Mouse (Mus musculus): ENCODE results near the gene Rpa1. TPM values are rescaled to one million over a fixed set of nuclear protein-coding genes. Genes with fewer than 3 reads are reported as not detected.
A peak's percentile ranks its signal among the peaks of the same experiment; 100 is the strongest.

The Rpa1 gene
- polyA plus RNA-seq, 1 experiment from 2014 or later = 96.3 TPM

GRCm38 (mm10) chr11:75347596-75347995, 528 bp downstream of the Rpa1 start:
- no peak for ATAC-seq (replicated peaks; ENCODE audit: insufficient number of reproducible peaks, low FRiP score, low TSS enrichment)
- Histone ChIP-seq H3K27ac (ENCODE audit: low read depth, low read length) (no peak overlapping the region; the same call in 1 of the 2 replicates), H3K9ac (ENCODE audit: low read depth, low read length) (peak overlapping the region; percentile 85), H3K27me3 (ENCODE audit: control insufficient read depth, insufficient read depth, low read length) (no peaks in the 10 kb centered on the region), H3K4me2 (peak overlapping the region; percentile 89), H3K9me3 (replicated peaks; ENCODE audit: control insufficient read depth, low read length) (no peaks in the 10 kb centered on the region), H3K36me3 (ENCODE audit: control insufficient read depth, insufficient read depth, low read length) (no peaks in the 10 kb centered on the region), H3K4me1 (ENCODE audit: control insufficient read depth, insufficient read depth, low read length) (peaks cover 7% of the 10 kb centered on the region), H3K4me3 (ENCODE audit: low read depth, low read length) (peak overlapping the region; percentile 76)
- WGBS (ENCODE audit: insufficient replicate concordance) = 1% methylated on average over 10 of the region's 10 CpGs

GRCm38 (mm10) chr11:75347188-75347585, 937 bp downstream of the Rpa1 start:
- Histone ChIP-seq H3K27ac (ENCODE audit: low read depth, low read length) (no peak overlapping the region), H3K27me3 (ENCODE audit: control insufficient read depth, insufficient read depth, low read length) (no peaks in the 10 kb centered on the region), H3K4me3 (ENCODE audit: low read depth, low read length) (peak overlapping the region; percentile 76), H3K36me3 (ENCODE audit: control insufficient read depth, insufficient read depth, low read length) (no peaks in the 10 kb centered on the region), H3K9me3 (replicated peaks; ENCODE audit: control insufficient read depth, low read length) (no peaks in the 10 kb centered on the region), H3K4me1 (ENCODE audit: control insufficient read depth, insufficient read depth, low read length) (peaks cover 7% of the 10 kb centered on the region), H3K9ac (ENCODE audit: low read depth, low read length) (peak overlapping the region; percentile 85), H3K4me2 (peak overlapping the region; percentile 89)
- no peak for ATAC-seq (replicated peaks; ENCODE audit: insufficient number of reproducible peaks, low FRiP score, low TSS enrichment)
- 45% methylated on average over 10 of the region's 10 CpGs for WGBS (ENCODE audit: insufficient replicate concordance)

GRCm38 (mm10) chr11:75346556-75347187, 1.5 kb downstream of the Rpa1 start:
- Histone ChIP-seq H3K9me3 (replicated peaks; ENCODE audit: control insufficient read depth, low read length) (no peaks in the 10 kb centered on the region), H3K4me3 (ENCODE audit: low read depth, low read length) (no peak overlapping the region), H3K4me1 (ENCODE audit: control insufficient read depth, insufficient read depth, low read length) (peaks cover 7% of the 10 kb centered on the region), H3K9ac (ENCODE audit: low read depth, low read length) (no peak overlapping the region), H3K36me3 (ENCODE audit: control insufficient read depth, insufficient read depth, low read length) (no peaks in the 10 kb centered on the region), H3K27ac (ENCODE audit: low read depth, low read length) (no peak overlapping the region), H3K27me3 (ENCODE audit: control insufficient read depth, insufficient read depth, low read length) (no peaks in the 10 kb centered on the region), H3K4me2 (peak overlapping the region; percentile 89)
- 71% methylated on average over 3 of the region's 4 CpGs for WGBS (ENCODE audit: insufficient replicate concordance)
- no peak for ATAC-seq (replicated peaks; ENCODE audit: insufficient number of reproducible peaks, low FRiP score, low TSS enrichment)

GRCm38 (mm10) chr11:75344716-75345115, 3.4 kb downstream of the Rpa1 start:
- WGBS (ENCODE audit: insufficient replicate concordance) = 94% methylated on average over 5 of the region's 5 CpGs
- no peaks in the 10 kb centered on the region for H3K9me3 ChIP-seq (replicated peaks; ENCODE audit: control insufficient read depth, low read length)
- peaks cover 7% of the 10 kb centered on the region for H3K4me1 ChIP-seq (ENCODE audit: control insufficient read depth, insufficient read depth, low read length)
- no peak overlapping the region for H3K9ac ChIP-seq (ENCODE audit: low read depth, low read length)
- H3K4me3 ChIP-seq (ENCODE audit: low read depth, low read length) = no peak overlapping the region
- ATAC-seq (replicated peaks; ENCODE audit: insufficient number of reproducible peaks, low FRiP score, low TSS enrichment) = no peak
- no peak overlapping the region for H3K27ac ChIP-seq (ENCODE audit: low read depth, low read length)
- H3K4me2 ChIP-seq = no peak overlapping the region
- peaks cover 5% of the 10 kb centered on the region for H3K36me3 ChIP-seq (ENCODE audit: control insufficient read depth, insufficient read depth, low read length)
- H3K27me3 ChIP-seq (ENCODE audit: control insufficient read depth, insufficient read depth, low read length) = no peaks in the 10 kb centered on the region

GRCm38 (mm10) chr11:75344163-75344562, 4.0 kb downstream of the Rpa1 start:
- Histone ChIP-seq H3K4me3 (ENCODE audit: low read depth, low read length) (no peak overlapping the region), H3K36me3 (ENCODE audit: control insufficient read depth, insufficient read depth, low read length) (peaks cover 9% of the 10 kb centered on the region), H3K4me2 (no peak overlapping the region), H3K9me3 (replicated peaks; ENCODE audit: control insufficient read depth, low read length) (no peaks in the 10 kb centered on the region), H3K9ac (ENCODE audit: low read depth, low read length) (no peak overlapping the region), H3K27me3 (ENCODE audit: control insufficient read depth, insufficient read depth, low read length) (no peaks in the 10 kb centered on the region), H3K27ac (ENCODE audit: low read depth, low read length) (no peak overlapping the region), H3K4me1 (ENCODE audit: control insufficient read depth, insufficient read depth, low read length) (peaks cover 7% of the 10 kb centered on the region)
- ATAC-seq (replicated peaks; ENCODE audit: insufficient number of reproducible peaks, low FRiP score, low TSS enrichment) = no peak
- WGBS (ENCODE audit: insufficient replicate concordance) = 68% methylated on average over 2 of the region's 2 CpGs

- 88% methylated on average over 2 of the region's 2 CpGs for WGBS (ENCODE audit: insufficient replicate concordance)
- Histone ChIP-seq H3K4me3 (ENCODE audit: low read depth, low read length) (no peak overlapping the region), H3K27me3 (ENCODE audit: control insufficient read depth, insufficient read depth, low read length) (no peaks in the 10 kb centered on the region), H3K9me3 (replicated peaks; ENCODE audit: control insufficient read depth, low read length) (no peaks in the 10 kb centered on the region), H3K4me2 (no peak overlapping the region), H3K36me3 (ENCODE audit: control insufficient read depth, insufficient read depth, low read length) (peaks cover 10% of the 10 kb centered on the region), H3K27ac (ENCODE audit: low read depth, low read length) (no peak overlapping the region), H3K4me1 (ENCODE audit: control insufficient read depth, insufficient read depth, low read length) (peaks cover 4% of the 10 kb centered on the region), H3K9ac (ENCODE audit: low read depth, low read length) (no peak overlapping the region)
- no peak for ATAC-seq (replicated peaks; ENCODE audit: insufficient number of reproducible peaks, low FRiP score, low TSS enrichment)
Observed at GRCm38 (mm10) chr11:75343096-75343495, 5.0 kb downstream of the Rpa1 start.

GRCm38 (mm10) chr11:75340698-75341345, 7.3 kb downstream of the Rpa1 start:
- peaks cover 17% of the 10 kb centered on the region for H3K36me3 ChIP-seq (ENCODE audit: control insufficient read depth, insufficient read depth, low read length)

GRCm38 (mm10) chr11:75340076-75340475, 8.0 kb downstream of the Rpa1 start:
- no peak overlapping the region for H3K4me2 ChIP-seq
- no peak overlapping the region for H3K9ac ChIP-seq (ENCODE audit: low read depth, low read length)
- H3K4me1 ChIP-seq (ENCODE audit: control insufficient read depth, insufficient read depth, low read length) = peaks cover 7% of the 10 kb centered on the region
- ATAC-seq (replicated peaks; ENCODE audit: insufficient number of reproducible peaks, low FRiP score, low TSS enrichment) = no peak
- no peaks in the 10 kb centered on the region for H3K27me3 ChIP-seq (ENCODE audit: control insufficient read depth, insufficient read depth, low read length)
- H3K36me3 ChIP-seq (ENCODE audit: control insufficient read depth, insufficient read depth, low read length) = peaks cover 21% of the 10 kb centered on the region
- H3K4me3 ChIP-seq (ENCODE audit: low read depth, low read length) = no peak overlapping the region
- 84% methylated on average over 14 of the region's 14 CpGs for WGBS (ENCODE audit: insufficient replicate concordance)
- no peak overlapping the region for H3K27ac ChIP-seq (ENCODE audit: low read depth, low read length)
- no peaks in the 10 kb centered on the region for H3K9me3 ChIP-seq (replicated peaks; ENCODE audit: control insufficient read depth, low read length)

More at GRCm38 (mm10) chr11:75340698-75341345, 7.3 kb downstream of the Rpa1 start:
- H3K4me1 ChIP-seq (ENCODE audit: control insufficient read depth, insufficient read depth, low read length) = peaks cover 7% of the 10 kb centered on the region
- H3K9me3 ChIP-seq (replicated peaks; ENCODE audit: control insufficient read depth, low read length) = no peaks in the 10 kb centered on the region
- WGBS (ENCODE audit: insufficient replicate concordance) = 92% methylated on average over 12 of the region's 12 CpGs
- no peak overlapping the region for H3K4me2 ChIP-seq
- H3K27ac ChIP-seq (ENCODE audit: low read depth, low read length) = no peak overlapping the region
- H3K9ac ChIP-seq (ENCODE audit: low read depth, low read length) = no peak overlapping the region
- H3K27me3 ChIP-seq (ENCODE audit: control insufficient read depth, insufficient read depth, low read length) = no peaks in the 10 kb centered on the region
- ATAC-seq (replicated peaks; ENCODE audit: insufficient number of reproducible peaks, low FRiP score, low TSS enrichment) = no peak
- no peak overlapping the region for H3K4me3 ChIP-seq (ENCODE audit: low read depth, low read length)

- H3K36me3 ChIP-seq (ENCODE audit: control insufficient read depth, insufficient read depth, low read length) = peaks cover 21% of the 10 kb centered on the region
- H3K4me1 ChIP-seq (ENCODE audit: control insufficient read depth, insufficient read depth, low read length) = peaks cover 7% of the 10 kb centered on the region
- ATAC-seq (replicated peaks; ENCODE audit: insufficient number of reproducible peaks, low FRiP score, low TSS enrichment) = no peak
- no peak overlapping the region for H3K4me3 ChIP-seq (ENCODE audit: low read depth, low read length)
- 85% methylated on average over 7 of the region's 7 CpGs for WGBS (ENCODE audit: insufficient replicate concordance)
- H3K4me2 ChIP-seq = no peak overlapping the region
- no peak overlapping the region for H3K27ac ChIP-seq (ENCODE audit: low read depth, low read length)
- no peaks in the 10 kb centered on the region for H3K9me3 ChIP-seq (replicated peaks; ENCODE audit: control insufficient read depth, low read length)
- no peaks in the 10 kb centered on the region for H3K27me3 ChIP-seq (ENCODE audit: control insufficient read depth, insufficient read depth, low read length)
- H3K9ac ChIP-seq (ENCODE audit: low read depth, low read length) = no peak overlapping the region
Observed at GRCm38 (mm10) chr11:75337246-75337645, 10.9 kb downstream of the Rpa1 start.

Data from heart, embryonic 11.5 days (tissue).